8 mouse cellular contexts compared by ENCODE assay signal in the genomic region with DNA sequence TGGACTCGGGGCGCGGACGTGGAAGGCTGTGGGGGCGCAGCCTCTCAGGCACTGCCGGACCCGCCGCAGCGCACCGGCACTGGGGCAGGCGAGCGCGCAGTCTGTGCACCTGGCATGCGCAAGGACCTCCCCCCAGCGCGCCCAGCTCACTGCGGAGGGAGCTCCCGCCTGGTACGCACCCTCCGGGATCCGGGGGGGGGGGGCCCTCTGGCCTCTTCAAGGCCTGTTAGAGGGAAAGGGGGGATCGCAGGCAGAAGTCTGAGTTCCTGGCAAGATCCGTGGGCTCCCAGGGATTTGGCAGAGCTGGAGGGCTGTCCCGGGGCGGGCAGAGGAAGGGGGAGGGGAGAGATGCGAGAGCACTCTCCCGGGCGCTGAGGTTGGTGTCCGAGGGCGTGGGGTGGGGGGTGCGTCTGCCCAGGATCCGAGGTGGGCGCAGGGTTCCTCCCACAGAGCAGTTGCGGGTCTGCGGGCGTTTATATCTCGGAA. TPM values are rescaled to one million over a fixed set of nuclear protein-coding genes. Genes with fewer than 3 reads are reported as not detected.
DNase-seq lines count a peak whose midpoint lies in the region; ATAC-seq and TF ChIP-seq lines count a peak whose summit lies in the region.

No protein-coding gene starts in this region.

- no peak for TF ChIP-seq POLR2A in kidney, adult 2 months (IDR thresholded peaks at IDR 0.05; ENCODE audit: low read depth, low read length)

- in situ Hi-C loops in Patski (cut with MboI; ENCODE audit: low pct_unique_long_range_greater_than_20kb) = no loop called here

- peak; percentile 17 for ATAC-seq in Patski
- ATAC-seq in embryonic facial prominence, embryonic 14.5 days (ENCODE audit: low read depth) = peak; percentile 38
- ATAC-seq in midbrain, embryonic 14.5 days (ENCODE audit: low FRiP score, low TSS enrichment) = no peak
- ATAC-seq in megakaryocyte-erythroid progenitor cell, adult 5-6 weeks (replicated peaks; ENCODE audit: low FRiP score, low TSS enrichment, poor library complexity, severe bottlenecking) = no peak

- no peaks in the 10 kb centered on the region for H3K9me3 ChIP-seq in embryonic facial prominence, embryonic 14.5 days (ENCODE audit: control insufficient read depth, low read length)
- no peaks in the 10 kb centered on the region for H3K9me3 ChIP-seq in midbrain, embryonic 14.5 days (ENCODE audit: control insufficient read depth, low read length)

- H3K27ac ChIP-seq in kidney, adult 2 months (ENCODE audit: insufficient read depth, low read depth, low read length) = no peak overlapping the region
- no peak overlapping the region for H3K27ac ChIP-seq in embryonic facial prominence, embryonic 14.5 days (replicated peaks; ENCODE audit: low read depth, low read length)
- peak overlapping the region; percentile 72 for H3K27ac ChIP-seq in midbrain, embryonic 14.5 days (replicated peaks; ENCODE audit: low read depth, low read length)

- H3K36me3 ChIP-seq in kidney, adult 2 months (ENCODE audit: control insufficient read depth, insufficient read depth, low read length) = no peaks in the 10 kb centered on the region
- no peaks in the 10 kb centered on the region for H3K36me3 ChIP-seq in embryonic facial prominence, embryonic 14.5 days (ENCODE audit: control insufficient read depth, insufficient read depth, low read length)
- no peaks in the 10 kb centered on the region for H3K36me3 ChIP-seq in midbrain, embryonic 14.5 days (ENCODE audit: control insufficient read depth, insufficient read depth, low read length)

- H3K4me2 ChIP-seq in embryonic facial prominence, embryonic 14.5 days (ENCODE audit: low read depth, low read length) = peak overlapping the region; percentile 73
- H3K4me2 ChIP-seq in midbrain, embryonic 14.5 days (ENCODE audit: low read length) = peak overlapping the region; percentile 65

- 3% methylated on average over 17 of the region's 37 CpGs for WGBS in kidney, adult 2 months
- 20% methylated on average over 22 of the region's 37 CpGs for WGBS in embryonic facial prominence, embryonic 14.5 days
- 35% methylated on average over 37 of the region's 37 CpGs for WGBS in midbrain, embryonic 14.5 days

- CTCF ChIA-PET in Patski (lab: Charles Lee) = no interaction called here

- peak overlapping the region; percentile 59 for H3K9ac ChIP-seq in embryonic facial prominence, embryonic 14.5 days (ENCODE audit: low read depth, low read length)
- peak overlapping the region; percentile 53 for H3K9ac ChIP-seq in midbrain, embryonic 14.5 days (replicated peaks; ENCODE audit: low read length)

- POLR2A ChIA-PET in Patski (lab: Charles Lee) = no interaction called here

- no peak for TF ChIP-seq CTCF in kidney, adult 2 months (conservative IDR thresholded peaks at IDR 0.05; ENCODE audit: insufficient read depth, insufficient read length, low read depth, low read length)
- TF ChIP-seq CTCF in Patski (IDR thresholded peaks at IDR 0.05) = no peak

- no peaks in the 10 kb centered on the region for H3K4me1 ChIP-seq in kidney, adult 2 months (ENCODE audit: control insufficient read depth, insufficient read depth, low read length)
- no peaks in the 10 kb centered on the region; the same call in 1 of the 2 replicates for H3K4me1 ChIP-seq in embryonic facial prominence, embryonic 14.5 days (ENCODE audit: control insufficient read depth, insufficient read depth, low read length)
- no peaks in the 10 kb centered on the region for H3K4me1 ChIP-seq in midbrain, embryonic 14.5 days (ENCODE audit: control insufficient read depth, insufficient read depth, low read length)

- peak; percentile 2 for DNase-seq in kidney, adult 2 months
- DNase-seq in kidney, adult 9 months = no peak
- DNase-seq in Patski (ENCODE audit: low read depth, low spot score) = no peak
- peak; percentile 25 for DNase-seq in embryonic facial prominence, embryonic 14.5 days (ENCODE audit: low spot score)
- peak; percentile 0 for DNase-seq in induced T-regulatory cell, adult 2 months (ENCODE audit: low read depth)
- peak; percentile 56 for DNase-seq in midbrain, embryonic 14.5 days
- DNase-seq in spleen, adult 12 weeks (ENCODE audit: low spot score) = no peak

- H3K4me3 ChIP-seq in kidney, adult 2 months (ENCODE audit: insufficient read depth, low read depth, low read length) = peak overlapping the region; percentile 58
- peak overlapping the region; percentile 53 for H3K4me3 ChIP-seq in embryonic facial prominence, embryonic 14.5 days (ENCODE audit: low read depth, low read length)
- peak overlapping the region; percentile 54 for H3K4me3 ChIP-seq in midbrain, embryonic 14.5 days (replicated peaks; ENCODE audit: low read depth, low read length)

- H3K27me3 ChIP-seq in kidney, adult 2 months (replicated peaks; ENCODE audit: control insufficient read depth, insufficient read depth, low read length) = no peaks in the 10 kb centered on the region; the same call in 1 of the 2 replicates
- no peaks in the 10 kb centered on the region for H3K27me3 ChIP-seq in Patski
- H3K27me3 ChIP-seq in embryonic facial prominence, embryonic 14.5 days (replicated peaks; ENCODE audit: control insufficient read depth, insufficient read depth, low read length) = peaks cover 9% of the 10 kb centered on the region
- no peaks in the 10 kb centered on the region for H3K27me3 ChIP-seq in midbrain, embryonic 14.5 days (ENCODE audit: control insufficient read depth, insufficient read depth, low read length)

RNA-seq across cellular contexts. Expression of a gene that starts 1.1 kb away (rescaled TPM):
- polyA plus RNA-seq in kidney, adult 2 months (2012; rRNA removed) = 0.44 and 0.48 TPM in 2 replicates
- polyA plus RNA-seq in Patski (2021) = 2.9 TPM
- polyA plus RNA-seq in embryonic facial prominence, embryonic 14.5 days (2014; fragmentation: Nextera tagmentation; extraction: Ambion mirVana) = 8.3 and 8.9 TPM in 2 replicates
- polyA plus RNA-seq in midbrain, embryonic 14.5 days (2014; fragmentation: Nextera tagmentation; extraction: Ambion mirVana) = 24.4 and 33.1 TPM in 2 replicates
- total RNA-seq in megakaryocyte-erythroid progenitor cell, adult 5-6 weeks (2014; fragmentation: Nextera tagmentation) = not detected in 2 replicates
- not detected in 2 replicates for total RNA-seq in megakaryocyte-erythroid progenitor cell, adult 5-6 weeks (2017)

Comparison
In these comparisons a context has a peak if more than half of its experiments do, and no peak if none do; other contexts are left out.
1. DNase-seq: peak in kidney, adult 2 months (single experiment), embryonic facial prominence, embryonic 14.5 days (single experiment), induced T-regulatory cell, adult 2 months (single experiment) and midbrain, embryonic 14.5 days (single experiment); none in kidney, adult 9 months (single experiment), Patski (single experiment) and spleen, adult 12 weeks (single experiment).
2. ATAC-seq: peak in Patski (single experiment) and embryonic facial prominence, embryonic 14.5 days (single experiment); none in midbrain, embryonic 14.5 days (single experiment) and megakaryocyte-erythroid progenitor cell, adult 5-6 weeks (single experiment).
3. Peak in every context shown above with its lines, with median percentiles within 50 percentile points of each other: H3K4me3 ChIP-seq.